Mouse (Mus musculus): ENCODE measurements at regions not wholly inside any gene's neighbourhood (a gene's known extent, or its start where the extent isn't known, plus 50 kb on each side); places are given as distances from the start of the nearest gene placed in this dataset.

- Histone ChIP-seq H3K36me3 (no peaks in the 10 kb centered on the region), H3K27me3 (ENCODE audit: insufficient read depth, poor library complexity, severe bottlenecking) (peaks cover 40% of the 10 kb centered on the region), H3K27ac (no peak overlapping the region), H3K4me3 (no peak overlapping the region), H3K9me3 (no peaks in the 10 kb centered on the region), H3K4me1 (replicated peaks) (peaks cover 4% of the 10 kb centered on the region; the same call in 1 of the 2 replicates)
- DNase-seq (ENCODE audit: low spot score), result no peak
- 71% methylated on average over 7 of the region's 7 CpGs for WGBS
Measured at GRCm38 (mm10) chr10:21465806-21466377, 88.8 kb downstream of the Aldh8a1 start.

- H3K27me3 ChIP-seq (ENCODE audit: insufficient read depth, poor library complexity, severe bottlenecking), result peaks cover 41% of the 10 kb centered on the region
- no peak overlapping the region for H3K4me3 ChIP-seq
- 12% methylated on average over 4 of the region's 4 CpGs for WGBS
- H3K36me3 ChIP-seq, result no peaks in the 10 kb centered on the region
- H3K4me1 ChIP-seq (replicated peaks), result peaks cover 4% of the 10 kb centered on the region; the same call in 1 of the 2 replicates
- no peak overlapping the region for H3K27ac ChIP-seq
- no peak for DNase-seq (ENCODE audit: low spot score)
- no peaks in the 10 kb centered on the region for H3K9me3 ChIP-seq
Measured at GRCm38 (mm10) chr10:21467425-21468085, 90.5 kb downstream of the Aldh8a1 start.

- 76% methylated on average over 10 of the region's 10 CpGs for WGBS
- no peak for DNase-seq (ENCODE audit: low spot score)
- no peak overlapping the region for H3K4me3 ChIP-seq
- no peaks in the 10 kb centered on the region for H3K36me3 ChIP-seq
- H3K9me3 ChIP-seq, result no peaks in the 10 kb centered on the region
- H3K4me1 ChIP-seq (replicated peaks), result peaks cover 4% of the 10 kb centered on the region; the same call in 1 of the 2 replicates
- peaks cover 39% of the 10 kb centered on the region for H3K27me3 ChIP-seq (ENCODE audit: insufficient read depth, poor library complexity, severe bottlenecking)
- H3K27ac ChIP-seq, result no peak overlapping the region
Measured at GRCm38 (mm10) chr10:21468421-21468820, 91.3 kb downstream of the Aldh8a1 start.

- Histone ChIP-seq H3K9me3 (no peaks in the 10 kb centered on the region), H3K4me3 (no peak overlapping the region), H3K27ac (no peak overlapping the region), H3K27me3 (ENCODE audit: insufficient read depth, poor library complexity, severe bottlenecking) (peaks cover 33% of the 10 kb centered on the region), H3K4me1 (replicated peaks) (peaks cover 4% of the 10 kb centered on the region; the same call in 1 of the 2 replicates), H3K36me3 (no peaks in the 10 kb centered on the region)
- 57% methylated on average over 1 of the region's 1 CpGs for WGBS
- no peak for DNase-seq (ENCODE audit: low spot score)
Measured at GRCm38 (mm10) chr10:21469961-21470360, 92.9 kb downstream of the Aldh8a1 start.

GRCm38 (mm10) chr10:21470589-21470988 lies 93.5 kb downstream of the Aldh8a1 start:
- H3K9me3 ChIP-seq, result no peaks in the 10 kb centered on the region
- H3K36me3 ChIP-seq, result no peaks in the 10 kb centered on the region
- peaks cover 4% of the 10 kb centered on the region; the same call in 1 of the 2 replicates for H3K4me1 ChIP-seq (replicated peaks)
- 77% methylated on average over 20 of the region's 20 CpGs for WGBS
- no peak overlapping the region for H3K4me3 ChIP-seq
- no peak for DNase-seq (ENCODE audit: low spot score)
- no peak overlapping the region for H3K27ac ChIP-seq
- H3K27me3 ChIP-seq (ENCODE audit: insufficient read depth, poor library complexity, severe bottlenecking), result peaks cover 32% of the 10 kb centered on the region

- peaks cover 14% of the 10 kb centered on the region; the same call in 1 of the 2 replicates for H3K27me3 ChIP-seq (ENCODE audit: insufficient read depth, poor library complexity, severe bottlenecking)
- 79% methylated on average over 7 of the region's 7 CpGs for WGBS
- H3K27ac ChIP-seq, result no peak overlapping the region
- DNase-seq (ENCODE audit: low spot score), result no peak
- H3K36me3 ChIP-seq, result no peaks in the 10 kb centered on the region
- H3K9me3 ChIP-seq, result no peaks in the 10 kb centered on the region
- no peaks in the 10 kb centered on the region for H3K4me1 ChIP-seq (replicated peaks)
- no peak overlapping the region for H3K4me3 ChIP-seq
Measured at GRCm38 (mm10) chr10:21474242-21474641, 97.2 kb downstream of the Aldh8a1 start.

GRCm38 (mm10) chr10:21478004-21478403 lies 100.9 kb downstream of the Aldh8a1 start:
- Histone ChIP-seq H3K27me3 (ENCODE audit: insufficient read depth, poor library complexity, severe bottlenecking) (no peaks in the 10 kb centered on the region), H3K4me3 (no peak overlapping the region), H3K27ac (no peak overlapping the region), H3K36me3 (no peaks in the 10 kb centered on the region), H3K4me1 (replicated peaks) (no peaks in the 10 kb centered on the region), H3K9me3 (0 out of 2 replicates have a peak, but pooled peaks cover 8% of the 10 kb centered on the region)
- no peak for DNase-seq (ENCODE audit: low spot score)
- WGBS, result 90% methylated on average over 3 of the region's 3 CpGs

- 89% methylated on average over 3 of the region's 3 CpGs for WGBS
- Histone ChIP-seq H3K4me1 (replicated peaks) (no peaks in the 10 kb centered on the region), H3K27me3 (ENCODE audit: insufficient read depth, poor library complexity, severe bottlenecking) (no peaks in the 10 kb centered on the region), H3K9me3 (0 out of 2 replicates have a peak, but pooled peaks cover 8% of the 10 kb centered on the region), H3K4me3 (no peak overlapping the region), H3K36me3 (no peaks in the 10 kb centered on the region), H3K27ac (no peak overlapping the region)
- no peak for DNase-seq (ENCODE audit: low spot score)
Measured at GRCm38 (mm10) chr10:21479403-21479802, 102.3 kb downstream of the Aldh8a1 start.

GRCm38 (mm10) chr10:21481255-21481654 lies 104.2 kb downstream of the Aldh8a1 start:
- 91% methylated on average over 3 of the region's 3 CpGs for WGBS
- H3K36me3 ChIP-seq, result no peaks in the 10 kb centered on the region
- no peaks in the 10 kb centered on the region for H3K4me1 ChIP-seq (replicated peaks)
- no peaks in the 10 kb centered on the region for H3K27me3 ChIP-seq (ENCODE audit: insufficient read depth, poor library complexity, severe bottlenecking)
- no peak for DNase-seq (ENCODE audit: low spot score)
- no peak overlapping the region for H3K27ac ChIP-seq
- H3K4me3 ChIP-seq, result no peak overlapping the region
- H3K9me3 ChIP-seq, result 0 out of 2 replicates have a peak, but pooled peaks cover 8% of the 10 kb centered on the region

- no peak overlapping the region for H3K4me3 ChIP-seq
- 77% methylated on average over 4 of the region's 4 CpGs for WGBS
Measured at GRCm38 (mm10) chr10:21482055-21482454, 105.0 kb downstream of the Aldh8a1 start.

GRCm38 (mm10) chr10:21482659-21483058 lies 105.6 kb downstream of the Aldh8a1 start:
- no peaks in the 10 kb centered on the region for H3K27me3 ChIP-seq (ENCODE audit: insufficient read depth, poor library complexity, severe bottlenecking)
- H3K27ac ChIP-seq, result no peak overlapping the region
- no peak for DNase-seq (ENCODE audit: low spot score)
- no peaks in the 10 kb centered on the region for H3K36me3 ChIP-seq
- 0 out of 2 replicates have a peak, but pooled peaks cover 8% of the 10 kb centered on the region for H3K9me3 ChIP-seq
- H3K4me3 ChIP-seq, result no peak overlapping the region
- no peaks in the 10 kb centered on the region for H3K4me1 ChIP-seq (replicated peaks)
- WGBS, result 87% methylated on average over 9 of the region's 9 CpGs

More at GRCm38 (mm10) chr10:21482055-21482454, 105.0 kb downstream of the Aldh8a1 start:
- Histone ChIP-seq H3K27me3 (ENCODE audit: insufficient read depth, poor library complexity, severe bottlenecking) (no peaks in the 10 kb centered on the region), H3K9me3 (0 out of 2 replicates have a peak, but pooled peaks cover 8% of the 10 kb centered on the region), H3K27ac (no peak overlapping the region), H3K4me1 (replicated peaks) (no peaks in the 10 kb centered on the region), H3K36me3 (no peaks in the 10 kb centered on the region)
- no peak for DNase-seq (ENCODE audit: low spot score)

- 86% methylated on average over 3 of the region's 3 CpGs for WGBS
- DNase-seq (ENCODE audit: low spot score), result no peak
- Histone ChIP-seq H3K9me3 (0 out of 2 replicates have a peak, but pooled peaks cover 8% of the 10 kb centered on the region), H3K36me3 (no peaks in the 10 kb centered on the region), H3K27me3 (ENCODE audit: insufficient read depth, poor library complexity, severe bottlenecking) (no peaks in the 10 kb centered on the region), H3K4me1 (replicated peaks) (no peaks in the 10 kb centered on the region), H3K27ac (no peak overlapping the region), H3K4me3 (no peak overlapping the region)
Measured at GRCm38 (mm10) chr10:21483373-21483772, 106.3 kb downstream of the Aldh8a1 start.

GRCm38 (mm10) chr10:21488374-21488930 lies 104.5 kb upstream of the 1700020N01Rik start:
- Histone ChIP-seq H3K27me3 (ENCODE audit: insufficient read depth, poor library complexity, severe bottlenecking) (no peaks in the 10 kb centered on the region), H3K4me1 (replicated peaks) (0 out of 2 replicates have a peak, but pooled peaks cover 10% of the 10 kb centered on the region), H3K9me3 (no peaks in the 10 kb centered on the region), H3K4me3 (no peak overlapping the region), H3K27ac (no peak overlapping the region), H3K36me3 (no peaks in the 10 kb centered on the region)
- 89% methylated on average over 7 of the region's 7 CpGs for WGBS
- no peak for DNase-seq (ENCODE audit: low spot score)
